Mouse (Mus musculus) heart, embryonic 13.5 days (tissue): ENCODE data around the gene Ube2n. TPM values are rescaled to one million over a fixed set of nuclear protein-coding genes. Genes with fewer than 3 reads are reported as not detected.

Experiments
- ATAC-seq: fragments of 200-750 bp; cut with Nextera tagmentation; 2 replicates; pipeline ENCODE4 v1.8.0; 2017; ENCODE audit warnings: moderate TSS enrichment; ENCODE audit not compliant: insufficient number of reproducible peaks, low FRiP score, low TSS enrichment; ENCODE audit errors: extremely low read depth
- H3K27ac ChIP-seq: fragments of 300-500 bp; sonication (generic); replicated peaks from 2 replicates; pipeline ENCODE4 v1.5.1; 2015; ENCODE audit warnings: moderate library complexity, mild to moderate bottlenecking, inconsistent platforms
- H3K27me3 ChIP-seq: fragments of 300-500 bp; sonication (generic); replicated peaks from 2 replicates; pipeline ENCODE4 v1.6.1; 2015; ENCODE audit warnings: mild to moderate bottlenecking, inconsistent platforms
- H3K36me3 ChIP-seq: fragments of 300-500 bp; sonication (generic); 2 replicates; pipeline ENCODE4 v1.6.1; 2015; ENCODE audit warnings: mild to moderate bottlenecking, inconsistent platforms
- H3K4me1 ChIP-seq: fragments of 300-500 bp; sonication (generic); 2 replicates; pipeline ENCODE4 v1.6.1; 2015; ENCODE audit warnings: inconsistent platforms
- H3K4me2 ChIP-seq: fragments of 300-500 bp; sonication (generic); 2 replicates; pipeline ENCODE4 v1.6.1; 2015; ENCODE audit warnings: inconsistent platforms, mild to moderate bottlenecking, moderate library complexity
- H3K4me3 ChIP-seq: fragments of 300-500 bp; sonication (generic); 2 replicates; pipeline ENCODE4 v1.5.1; 2015; ENCODE audit warnings: moderate library complexity, mild to moderate bottlenecking, inconsistent platforms
- H3K9ac ChIP-seq: fragments of 300-500 bp; sonication (generic); 2 replicates; pipeline ENCODE4 v1.6.1; 2015; ENCODE audit warnings: inconsistent platforms, mild to moderate bottlenecking, moderate library complexity
- H3K9me3 ChIP-seq: fragments of 300-500 bp; sonication (generic); 2 replicates; pipeline ENCODE4 v1.6.1; 2016; ENCODE audit warnings: inconsistent platforms
- WGBS: fragments of 180-500 bp; shearing (Covaris S2); methylation state at CpG from one replicate; pipeline ENCODE4 v1.1.7; 2015; ENCODE audit warnings: mixed read lengths; 5-methylcytosine and 5-hydroxymethylcytosine counted together
- polyA plus RNA-seq: library from polyadenylated mRNA; unstranded; fragments of >200 nt; fragmentation: Nextera tagmentation; extraction: Ambion mirVana; gene quantifications from 2 replicates; pipeline ENCODE4 v1.2.1, GENCODE M21; 2015

Gene Ube2n
- polyA plus RNA-seq, 1 experiment from 2014 or later = 248 TPM

DNA sequence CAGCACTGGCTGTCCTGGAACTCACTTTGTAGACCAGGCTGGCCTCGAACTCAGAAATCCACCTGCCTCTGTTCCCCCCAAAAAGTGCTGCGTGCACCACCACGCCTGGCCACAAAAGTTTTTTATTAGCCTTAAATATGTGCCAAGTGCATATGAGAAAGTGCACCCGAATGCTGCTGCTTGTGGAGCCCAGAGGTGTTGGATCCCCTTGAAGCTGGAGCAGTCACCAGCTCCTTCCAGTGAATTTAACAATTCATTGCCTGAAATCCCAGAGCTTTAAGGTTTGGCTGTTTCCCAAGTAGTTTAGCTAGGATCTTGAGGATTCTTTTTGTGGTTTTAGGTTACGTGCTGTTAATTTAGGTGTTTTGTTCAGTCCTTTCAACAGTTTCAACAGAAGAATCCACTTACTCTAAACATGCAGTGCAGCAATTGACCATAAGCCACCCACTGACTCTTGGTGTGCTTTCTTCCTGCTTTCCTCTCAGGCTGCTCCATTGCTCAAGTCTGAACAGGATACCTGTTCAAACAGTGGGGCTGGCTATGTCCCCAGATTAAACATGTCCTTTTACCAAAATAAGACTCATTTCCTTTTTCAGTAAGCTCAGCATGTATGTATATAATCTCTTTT lies 11.7 kb downstream of the Ube2n start:
- Histone ChIP-seq H3K9ac (no peak overlapping the region), H3K4me1 (peaks cover 64% of the 10 kb centered on the region), H3K27ac (0 out of 2 replicates have a peak overlapping the region, but pooled peaks have one; percentile 17), H3K36me3 (peaks cover 9% of the 10 kb centered on the region), H3K9me3 (no peaks in the 10 kb centered on the region), H3K4me2 (no peak overlapping the region), H3K27me3 (no peaks in the 10 kb centered on the region), H3K4me3 (no peak overlapping the region)
- no peak for ATAC-seq
- WGBS = 83% methylated on average over 5 of the region's 5 CpGs

DNA sequence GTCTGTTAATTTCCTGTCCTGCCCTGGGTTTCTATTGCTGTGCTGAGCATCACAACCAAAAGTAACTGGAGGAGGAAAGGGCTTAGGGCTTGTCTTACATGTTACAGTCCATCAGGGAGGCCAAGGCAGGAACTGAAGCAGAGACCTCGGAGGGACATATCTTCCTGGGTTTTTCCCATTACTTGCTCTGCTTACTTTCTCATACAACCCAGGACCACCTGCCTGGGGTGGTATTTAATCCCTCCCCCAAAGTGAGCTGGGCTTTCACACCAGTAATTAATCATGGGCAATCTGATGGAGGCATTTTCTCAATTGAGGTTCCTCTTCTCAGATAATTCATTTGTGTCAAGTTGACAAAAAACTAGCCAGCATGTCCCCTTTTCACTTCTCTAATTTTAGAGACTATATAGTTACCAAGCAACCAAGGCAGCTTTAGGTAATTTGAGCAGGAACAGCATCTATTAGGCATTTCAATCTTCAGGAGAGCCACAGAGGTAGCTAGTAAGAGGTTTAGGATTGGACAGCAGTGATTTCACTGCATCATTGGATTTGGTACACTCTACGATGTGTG lies 15.7 kb downstream of the Ube2n start:
- Histone ChIP-seq H3K9ac (no peak overlapping the region), H3K4me1 (peaks cover 87% of the 10 kb centered on the region), H3K4me3 (no peak overlapping the region), H3K4me2 (no peak overlapping the region), H3K27ac (no peak overlapping the region), H3K9me3 (no peaks in the 10 kb centered on the region), H3K36me3 (no peaks in the 10 kb centered on the region), H3K27me3 (no peaks in the 10 kb centered on the region)
- WGBS = 69% methylated on average over 2 of the region's 2 CpGs
- ATAC-seq = no peak

DNA sequence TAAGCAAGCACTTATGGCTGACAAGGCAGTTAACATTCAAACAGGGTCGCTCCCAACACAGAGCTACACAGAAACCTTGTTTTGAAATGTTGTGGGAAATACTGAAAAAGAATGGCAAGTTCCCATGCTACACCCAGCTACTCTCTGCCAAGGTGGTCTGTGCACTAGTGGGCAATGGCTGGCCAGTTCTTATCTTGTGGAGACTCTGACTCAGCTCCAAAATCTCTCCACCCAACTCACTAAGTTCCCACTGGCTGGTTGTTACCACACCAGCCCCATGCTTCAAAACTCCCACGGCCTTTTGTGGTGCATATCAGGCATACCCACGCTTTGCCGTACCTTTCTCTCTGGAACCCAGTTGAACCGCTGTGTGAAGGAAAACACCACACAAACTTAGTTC lies 18.0 kb downstream of the Ube2n start:
- Histone ChIP-seq H3K4me1 (peaks cover 81% of the 10 kb centered on the region), H3K27me3 (no peaks in the 10 kb centered on the region), H3K36me3 (no peaks in the 10 kb centered on the region), H3K9ac (no peak overlapping the region), H3K4me3 (no peak overlapping the region), H3K4me2 (no peak overlapping the region), H3K9me3 (no peaks in the 10 kb centered on the region), H3K27ac (peak overlapping the region; percentile 30)
- no peak for ATAC-seq
- 64% methylated on average over 5 of the region's 5 CpGs for WGBS

DNA sequence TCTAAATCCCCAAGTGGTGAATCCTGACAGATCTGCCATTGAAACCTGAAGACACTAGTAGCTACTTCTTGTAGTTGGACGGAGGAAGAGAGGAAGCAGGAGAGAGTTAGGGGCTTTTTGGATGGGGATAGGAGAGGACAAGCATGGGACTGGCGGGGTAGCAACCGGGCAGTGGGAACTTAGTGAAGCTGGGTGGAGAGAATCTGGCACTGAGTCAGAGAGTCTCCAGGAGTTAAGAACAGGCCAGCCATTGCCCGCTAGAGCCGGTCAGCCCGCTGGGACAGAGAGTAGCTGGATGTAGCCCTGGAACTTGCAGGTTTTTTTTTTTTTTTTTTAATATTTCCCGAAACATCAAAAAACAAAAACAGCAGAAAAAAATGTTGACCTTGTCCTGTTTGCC lies 18.4 kb downstream of the Ube2n start:
- ATAC-seq = no peak
- Histone ChIP-seq H3K27me3 (no peaks in the 10 kb centered on the region), H3K9me3 (no peaks in the 10 kb centered on the region), H3K4me1 (peaks cover 82% of the 10 kb centered on the region), H3K27ac (peak overlapping the region; percentile 30), H3K4me3 (no peak overlapping the region), H3K36me3 (no peaks in the 10 kb centered on the region), H3K9ac (no peak overlapping the region), H3K4me2 (no peak overlapping the region)
- 72% methylated on average over 7 of the region's 7 CpGs for WGBS

DNA sequence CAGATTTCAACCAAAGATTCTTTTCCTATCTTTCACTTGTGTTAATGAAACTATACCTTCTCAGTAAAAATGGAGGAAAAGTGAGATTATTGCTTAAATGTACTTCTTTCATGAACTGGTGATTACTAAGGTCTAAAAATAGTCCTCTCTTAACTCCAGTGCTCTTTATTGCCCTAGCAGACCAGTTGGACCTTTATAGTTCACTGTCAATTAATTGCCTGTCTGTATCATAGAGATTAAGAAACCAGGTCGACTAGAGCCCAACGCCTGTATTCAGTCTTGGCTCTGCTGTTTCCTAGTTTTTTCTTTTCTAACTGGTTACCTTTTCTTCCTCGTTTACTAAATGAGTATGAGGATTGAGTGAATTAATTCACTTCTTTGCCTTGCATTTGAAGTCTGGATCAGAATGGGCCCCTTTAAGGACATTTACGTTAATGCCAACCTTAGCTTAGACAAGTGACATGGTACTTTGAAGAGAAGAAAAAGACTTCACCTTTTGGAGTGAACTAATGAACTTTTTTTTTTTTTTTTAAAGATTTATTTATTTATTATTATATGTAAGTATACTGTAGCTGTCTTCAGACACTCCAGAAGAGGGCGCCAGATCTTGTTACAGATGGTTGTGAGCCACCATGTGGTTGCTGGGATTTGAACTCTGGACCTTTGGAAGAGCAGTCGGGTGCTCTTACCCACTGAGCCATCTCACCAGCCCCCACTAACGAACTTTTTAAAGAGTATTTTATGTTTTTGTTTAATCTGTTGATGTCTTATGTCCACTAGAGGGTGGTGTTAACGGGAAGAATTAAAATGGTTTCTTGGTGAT lies 20.7 kb downstream of the Ube2n start:
- Histone ChIP-seq H3K27me3 (no peaks in the 10 kb centered on the region), H3K27ac (peak overlapping the region; percentile 39; the same call in 1 of the 2 replicates), H3K4me3 (no peak overlapping the region), H3K9me3 (no peaks in the 10 kb centered on the region), H3K9ac (no peak overlapping the region), H3K4me2 (no peak overlapping the region), H3K36me3 (no peaks in the 10 kb centered on the region), H3K4me1 (peaks cover 80% of the 10 kb centered on the region)
- WGBS = 82% methylated on average over 8 of the region's 8 CpGs
- ATAC-seq = no peak

DNA sequence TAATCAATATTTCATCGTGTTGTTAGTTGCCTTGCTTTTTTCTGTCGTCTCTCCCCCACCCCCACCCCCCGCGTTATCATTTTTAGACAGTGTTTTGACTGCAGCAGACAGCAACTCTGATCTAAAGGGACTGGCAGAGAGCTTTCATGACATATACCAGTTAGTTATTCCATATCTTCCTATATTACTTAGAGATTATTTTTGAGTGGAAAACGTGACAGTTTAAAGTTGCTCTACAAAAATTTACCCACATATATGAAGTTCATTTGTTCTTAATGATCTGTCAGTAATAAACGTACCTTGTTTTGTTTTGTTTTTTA lies 21.2 kb downstream of the Ube2n start:
- Histone ChIP-seq H3K27me3 (no peaks in the 10 kb centered on the region), H3K4me3 (no peak overlapping the region), H3K9me3 (no peaks in the 10 kb centered on the region), H3K36me3 (no peaks in the 10 kb centered on the region), H3K4me2 (no peak overlapping the region), H3K27ac (no peak overlapping the region), H3K4me1 (peaks cover 77% of the 10 kb centered on the region), H3K9ac (no peak overlapping the region)
- ATAC-seq = no peak
- 60% methylated on average over 6 of the region's 6 CpGs for WGBS

DNA sequence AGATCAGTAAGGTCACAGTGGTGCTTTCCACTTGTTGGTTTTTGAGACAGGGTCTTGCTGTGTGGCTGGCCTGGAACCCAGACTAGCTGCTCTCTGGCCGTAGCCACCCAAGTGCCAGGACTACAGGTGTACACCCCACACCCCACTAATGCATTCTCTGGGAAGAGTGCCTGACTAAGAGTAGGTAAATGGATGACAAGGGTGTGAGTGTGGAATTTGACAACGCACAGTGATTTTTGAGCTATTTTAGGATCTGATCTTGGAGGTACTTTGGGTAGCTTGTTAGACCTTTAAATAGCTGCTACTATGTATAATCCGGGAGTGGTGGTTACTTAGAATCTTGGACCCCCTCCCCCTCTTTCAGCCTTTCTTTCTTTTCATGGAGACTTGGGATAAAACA lies 24.3 kb downstream of the Ube2n start:
- H3K4me2 ChIP-seq = peak overlapping the region; percentile 54
- peaks cover 12% of the 10 kb centered on the region for H3K36me3 ChIP-seq
- peak overlapping the region; percentile 56 for H3K27ac ChIP-seq
- WGBS = 62% methylated on average over 3 of the region's 3 CpGs
- no peaks in the 10 kb centered on the region for H3K9me3 ChIP-seq
- H3K4me3 ChIP-seq = no peak overlapping the region
- peaks cover 62% of the 10 kb centered on the region for H3K4me1 ChIP-seq
- no peak for ATAC-seq
- no peak overlapping the region for H3K9ac ChIP-seq
- H3K27me3 ChIP-seq = no peaks in the 10 kb centered on the region

DNA sequence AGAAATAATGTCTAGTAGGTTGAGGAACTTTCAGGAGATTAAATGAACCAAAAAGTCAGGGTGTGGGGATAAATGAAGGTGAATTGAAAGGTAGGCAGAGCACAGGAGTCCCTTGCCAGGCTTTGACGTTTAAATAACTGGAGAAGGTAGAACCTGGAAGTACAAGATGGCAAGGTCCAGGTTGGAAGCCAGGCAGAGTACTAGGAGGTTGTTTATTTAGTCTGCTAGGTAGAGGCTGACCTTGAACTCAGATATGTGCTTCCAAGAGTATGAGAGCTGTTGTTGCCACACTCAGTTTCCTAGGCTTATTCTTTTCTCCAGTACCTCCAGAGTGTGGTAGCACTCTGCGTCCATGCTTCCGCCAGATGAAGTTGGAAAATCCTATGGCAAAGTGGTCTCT lies 24.9 kb downstream of the Ube2n start:
- Histone ChIP-seq H3K27ac (peak overlapping the region; percentile 56), H3K4me3 (no peak overlapping the region), H3K4me2 (peak overlapping the region; percentile 54), H3K36me3 (peaks cover 18% of the 10 kb centered on the region), H3K9ac (no peak overlapping the region), H3K9me3 (no peaks in the 10 kb centered on the region), H3K4me1 (peaks cover 58% of the 10 kb centered on the region), H3K27me3 (no peaks in the 10 kb centered on the region)
- no peak for ATAC-seq
- 76% methylated on average over 3 of the region's 3 CpGs for WGBS

DNA sequence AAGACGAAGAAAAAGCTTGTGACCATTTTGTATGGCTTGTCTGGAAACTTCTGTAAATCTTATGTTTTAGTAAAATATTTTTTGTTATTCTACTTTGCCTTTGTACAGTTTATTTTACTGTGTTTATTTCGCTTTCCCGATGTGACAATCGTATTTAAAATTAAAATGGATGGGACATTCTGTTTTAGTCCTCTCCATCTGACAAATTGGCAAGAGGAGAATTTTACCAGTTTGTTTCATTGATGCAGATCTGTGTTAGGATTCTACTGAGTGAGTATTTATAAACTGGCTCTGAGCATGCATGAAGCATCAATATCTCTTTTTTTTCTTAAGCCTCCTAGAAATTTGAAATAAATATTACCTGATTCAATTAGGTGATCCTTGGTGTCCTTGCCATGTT lies 28.0 kb downstream of the Ube2n start:
- no peak for ATAC-seq
- no peak overlapping the region for H3K9ac ChIP-seq
- WGBS = 86% methylated on average over 4 of the region's 4 CpGs

DNA sequence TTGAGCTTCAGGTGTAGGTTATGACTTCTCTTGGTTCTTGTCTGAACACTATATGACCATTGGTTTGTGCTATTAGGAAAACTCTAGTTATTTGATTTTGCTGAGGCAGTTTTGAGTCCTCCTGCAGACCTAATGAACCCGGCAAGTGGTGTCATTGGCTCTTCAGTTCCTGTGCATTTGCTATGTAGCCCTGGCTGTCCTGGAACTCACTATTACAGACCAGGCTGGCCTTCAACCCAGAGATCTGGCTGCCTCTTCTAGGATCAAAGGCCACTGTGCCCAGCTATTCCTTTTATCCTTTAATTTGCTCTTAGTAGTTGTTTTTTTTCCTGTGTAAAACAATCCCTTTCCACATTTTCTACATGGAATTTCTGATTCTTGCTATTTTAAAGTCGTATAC lies 28.4 kb downstream of the Ube2n start:
- ATAC-seq = no peak
- Histone ChIP-seq H3K4me3 (no peak overlapping the region), H3K9ac (no peak overlapping the region), H3K27me3 (no peaks in the 10 kb centered on the region), H3K4me1 (peaks cover 37% of the 10 kb centered on the region), H3K9me3 (no peaks in the 10 kb centered on the region), H3K27ac (no peak overlapping the region), H3K36me3 (peaks cover 53% of the 10 kb centered on the region), H3K4me2 (no peak overlapping the region)
- 79% methylated on average over 2 of the region's 2 CpGs for WGBS

More for the DNA sequence above, 28.0 kb downstream of the Ube2n start:
- Histone ChIP-seq H3K36me3 (peaks cover 48% of the 10 kb centered on the region), H3K27ac (no peak overlapping the region), H3K4me3 (no peak overlapping the region), H3K9me3 (no peaks in the 10 kb centered on the region), H3K27me3 (no peaks in the 10 kb centered on the region), H3K4me2 (no peak overlapping the region), H3K4me1 (peaks cover 42% of the 10 kb centered on the region)

DNA sequence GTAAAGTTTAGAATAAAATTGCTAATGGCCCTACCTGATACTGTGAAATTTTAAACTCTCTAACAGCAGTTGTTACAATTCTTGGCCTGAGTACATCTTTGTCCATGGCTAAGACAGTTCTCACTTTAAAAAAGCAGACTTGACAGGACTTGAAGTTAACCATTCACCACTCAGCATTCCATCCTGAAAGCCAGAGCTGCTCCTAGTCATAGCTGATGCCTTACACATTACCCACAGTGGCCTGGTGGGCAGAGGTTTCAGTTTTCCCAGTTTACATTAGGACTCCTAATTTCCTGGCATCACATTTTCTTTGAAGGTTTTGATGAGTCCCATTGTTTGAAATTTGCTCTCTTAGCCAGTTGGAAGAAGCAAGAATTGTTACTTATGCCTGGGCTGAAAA lies 29.1 kb downstream of the Ube2n start:
- Histone ChIP-seq H3K36me3 (peaks cover 57% of the 10 kb centered on the region), H3K9me3 (no peaks in the 10 kb centered on the region), H3K27ac (peak overlapping the region; percentile 39), H3K4me2 (no peak overlapping the region), H3K4me3 (no peak overlapping the region), H3K4me1 (peaks cover 31% of the 10 kb centered on the region), H3K27me3 (no peaks in the 10 kb centered on the region), H3K9ac (0 out of 2 replicates have a peak overlapping the region, but pooled peaks have one; percentile 7)
- ATAC-seq = no peak
